Mouse (Mus musculus): ENCODE results near the gene Fcer1g.

Gene Fcer1g

DNA sequence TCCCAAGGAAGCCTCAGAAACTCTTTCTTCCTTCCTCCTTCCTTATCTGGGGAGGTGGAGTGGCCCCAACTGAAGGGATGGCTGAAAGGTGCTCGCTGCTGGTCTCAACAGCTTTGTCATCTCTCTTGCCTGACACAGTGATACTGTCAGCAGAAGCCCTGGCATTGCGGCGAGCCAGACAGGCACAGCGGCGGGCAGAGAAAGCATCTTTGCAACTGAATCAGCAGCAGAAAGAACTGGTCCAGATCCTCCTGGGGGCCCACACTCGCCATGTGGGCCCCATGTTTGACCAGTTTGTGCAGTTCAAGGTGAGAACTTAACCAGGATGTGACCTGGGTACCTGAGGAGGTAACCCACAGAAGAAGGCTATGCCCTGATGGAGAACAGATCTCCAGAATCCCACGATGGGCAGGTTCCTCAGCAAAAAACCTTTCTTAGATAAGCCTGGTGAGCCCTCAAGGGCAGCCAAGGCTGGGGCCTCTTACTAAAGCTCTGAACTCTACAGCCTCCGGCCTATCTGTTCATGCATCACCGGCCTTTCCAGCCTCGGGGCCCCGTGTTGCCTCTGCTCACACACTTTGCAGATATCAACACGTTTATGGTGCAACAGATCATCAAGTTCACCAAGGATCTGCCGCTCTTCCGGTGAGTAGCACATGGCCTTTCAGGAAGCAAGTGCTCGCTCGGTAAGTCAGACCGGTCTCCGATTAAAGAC, 17.8 kb downstream of the Fcer1g start:
- no peak for DNase-seq (ENCODE audit: low spot score in 2 of 2)

DNA sequence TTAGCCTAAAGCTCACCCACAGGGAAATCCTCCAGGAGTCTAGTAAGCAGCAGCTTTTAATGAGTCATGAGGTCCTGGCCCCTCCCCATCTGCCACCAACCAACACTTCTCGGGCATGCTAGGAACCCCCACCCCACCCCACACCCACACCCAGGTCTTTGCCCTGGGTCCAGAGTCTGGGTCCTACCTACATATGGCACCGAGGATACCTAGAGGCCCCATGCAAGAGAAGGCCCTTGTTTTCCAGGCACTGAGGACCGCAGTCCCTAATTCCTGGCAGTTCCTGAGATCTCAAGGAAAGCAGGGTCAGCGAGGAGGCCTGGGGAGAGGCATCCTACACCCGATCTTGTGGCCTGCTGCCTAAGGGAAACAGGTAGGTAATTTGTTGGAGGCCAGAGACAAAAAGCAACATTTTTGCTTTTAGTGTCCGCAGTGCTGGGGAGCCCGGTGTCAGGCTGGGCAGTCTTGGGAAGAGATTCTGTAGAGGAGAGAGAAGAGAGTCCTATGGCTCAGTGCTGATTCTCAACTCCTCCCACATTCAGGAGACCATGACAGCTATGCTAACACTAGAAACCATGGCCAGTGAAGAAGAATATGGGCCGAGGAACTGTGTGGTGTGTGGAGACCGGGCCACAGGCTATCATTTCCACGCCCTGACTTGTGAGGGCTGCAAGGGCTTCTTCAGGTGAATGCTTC, 20.2 kb downstream of the Fcer1g start, which contains the start of gene Nr1i3:
Nr1i3 (plus strand) TSS at position 170 of the 696 bp plus-strand sequence.
- no peak for DNase-seq (ENCODE audit: low spot score in 2 of 2)

DNA sequence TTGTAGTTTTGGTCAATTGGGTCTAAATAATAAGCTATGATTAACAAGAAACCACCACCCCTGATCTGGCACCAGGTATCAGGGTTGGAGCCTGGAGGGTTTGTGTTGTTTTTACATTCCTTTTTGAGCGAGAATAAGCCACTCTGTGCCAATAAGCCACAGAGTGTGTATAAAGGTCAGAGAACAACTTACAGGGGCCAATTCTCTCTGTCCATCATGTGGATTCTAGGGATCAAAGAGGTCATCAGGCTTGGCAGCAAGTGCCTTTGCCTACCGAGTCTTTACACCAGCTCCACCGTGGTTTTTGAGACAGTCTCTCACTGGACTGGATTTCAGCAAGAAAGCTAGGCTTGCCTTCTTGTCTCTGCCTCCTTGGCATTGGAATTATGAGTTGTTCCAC, 21.3 kb downstream of the Fcer1g start:
- no peak for DNase-seq (ENCODE audit: low spot score in 2 of 2)

- no peak for DNase-seq (ENCODE audit: low spot score in 2 of 2)
Observed at GRCm38 (mm10) chr1:171209409-171209808, 24.8 kb downstream of the Fcer1g start.

- no peak for DNase-seq (ENCODE audit: low spot score in 2 of 2)
Observed at GRCm38 (mm10) chr1:171205704-171206493, 28.3 kb downstream of the Fcer1g start.

DNA sequence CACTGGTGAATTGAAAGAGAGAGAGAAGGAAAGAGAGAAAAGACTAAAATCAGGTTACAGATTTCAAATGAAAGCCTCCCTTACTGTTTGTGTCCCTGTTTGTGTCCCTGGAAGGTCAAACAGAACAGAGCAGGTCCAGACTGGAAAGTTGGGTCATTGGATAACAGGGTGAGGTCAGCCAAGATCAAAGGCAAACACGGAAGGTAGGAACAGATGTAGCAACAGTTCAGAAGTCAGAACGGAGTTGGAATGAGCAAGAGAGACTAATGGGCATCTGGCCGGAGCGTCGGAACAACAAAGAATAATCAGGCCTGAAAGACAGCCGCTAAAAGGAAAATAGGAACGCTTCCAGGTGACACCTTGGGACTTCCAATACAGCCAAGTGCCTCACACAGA, 29.9 kb downstream of the Fcer1g start:
- no peak for DNase-seq (ENCODE audit: low spot score in 2 of 2)

DNA sequence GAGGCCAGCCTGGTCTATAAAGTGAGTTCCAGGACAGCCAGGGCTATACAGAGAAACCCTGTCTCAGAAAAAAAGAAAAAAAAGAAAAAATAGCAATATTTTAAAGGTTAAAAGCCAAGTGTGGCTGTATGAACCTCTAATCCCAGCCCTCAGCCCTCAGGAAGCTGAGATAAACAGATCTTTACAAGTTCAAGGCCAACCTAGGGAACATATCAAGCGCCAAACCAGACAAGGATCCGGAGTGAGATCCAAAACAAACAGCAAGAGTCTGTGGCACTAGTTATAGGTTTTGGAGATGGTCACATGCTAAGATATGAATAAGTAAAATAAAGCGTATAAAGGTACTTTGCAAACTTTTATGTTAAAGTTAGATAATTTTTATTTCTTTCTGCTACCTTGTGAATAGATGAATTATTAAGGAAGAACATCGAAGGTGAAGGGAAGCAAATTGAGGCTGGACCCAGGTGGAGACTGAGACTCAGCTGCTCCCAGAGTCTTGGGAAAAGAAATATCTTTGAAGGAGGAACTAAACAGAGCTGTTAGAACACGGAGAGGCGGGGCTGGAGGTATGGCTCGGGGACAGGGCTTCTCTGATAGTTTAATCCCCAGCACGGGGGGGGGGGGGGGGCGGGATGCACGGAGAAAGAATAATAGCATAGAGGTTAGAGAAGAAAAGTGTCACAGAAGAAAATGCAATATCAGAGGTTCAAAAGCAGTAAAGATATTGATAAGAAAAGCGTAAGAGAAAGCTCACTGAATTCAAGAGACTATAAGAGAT, 30.5 kb downstream of the Fcer1g start:
- no peak for DNase-seq (ENCODE audit: low spot score in 2 of 2)

GRCm38 (mm10) chr1:171200769-171201168, 33.4 kb downstream of the Fcer1g start:
- no peak for DNase-seq (ENCODE audit: low spot score in 2 of 2)

DNA sequence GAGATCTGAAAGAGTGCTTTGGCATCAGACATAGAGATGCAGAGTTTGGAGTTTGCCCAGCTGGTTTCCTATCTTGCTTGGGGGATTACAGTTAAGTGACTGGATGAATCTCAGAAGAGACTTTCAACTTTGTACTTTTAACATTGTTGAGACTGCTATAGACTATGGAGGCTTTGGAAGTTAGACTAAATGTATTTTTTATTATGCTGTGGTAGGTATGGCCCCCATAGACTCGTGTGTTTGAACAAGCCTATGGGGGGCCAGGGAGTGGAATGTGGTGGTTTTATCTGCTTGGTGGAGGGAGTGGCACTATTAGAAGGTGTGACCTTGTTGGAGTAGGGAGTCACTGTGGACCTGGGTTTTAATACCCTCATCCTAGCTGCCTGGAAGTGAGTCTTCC, 34.6 kb downstream of the Fcer1g start:
- DNase-seq (ENCODE audit: low spot score in 2 of 2): no peak

GRCm38 (mm10) chr1:171195887-171196397, 38.2 kb downstream of the Fcer1g start, which contains the start of gene Pcp4l1:
Gene Pcp4l1 (minus strand): TSS chr1:171196268.
- no peak for DNase-seq (ENCODE audit: low spot score in 2 of 2)

DNA sequence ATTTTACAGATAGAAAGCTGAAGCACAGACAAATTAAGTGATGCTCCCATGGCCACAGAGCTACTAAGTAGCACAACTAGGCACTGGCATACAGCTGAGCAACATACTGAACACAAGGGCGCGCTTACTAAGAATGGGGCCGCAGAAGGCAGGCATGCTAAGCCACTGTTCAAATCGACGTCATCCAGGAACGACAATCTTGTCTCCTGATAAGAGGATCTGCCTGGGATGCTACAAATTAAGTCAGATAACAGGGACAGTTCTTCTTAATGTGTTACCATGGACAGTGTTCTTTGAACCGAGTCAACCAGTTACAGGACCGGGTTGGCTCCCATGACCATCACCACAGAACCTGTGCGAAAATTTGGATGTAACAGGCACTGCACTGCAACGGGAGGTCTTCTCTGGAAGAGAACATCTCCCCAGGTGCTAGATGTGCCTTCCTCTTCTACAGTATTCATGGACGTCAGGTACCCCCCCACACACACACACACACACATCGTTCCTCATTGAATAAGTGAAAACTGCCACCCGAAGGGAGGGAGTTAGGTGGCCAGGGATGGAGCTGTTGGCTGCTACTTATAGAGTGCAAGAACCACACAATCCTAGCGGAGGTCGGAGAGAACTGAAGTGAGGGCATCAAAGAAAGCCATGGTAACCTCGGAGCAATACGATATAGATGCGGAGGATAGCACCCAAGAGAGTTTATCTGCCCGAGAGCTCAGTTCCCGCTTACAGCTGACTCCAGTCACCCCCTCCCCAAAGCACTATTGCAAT, 38.9 kb downstream of the Fcer1g start:
- no peak for DNase-seq (ENCODE audit: low spot score in 2 of 2)

DNA sequence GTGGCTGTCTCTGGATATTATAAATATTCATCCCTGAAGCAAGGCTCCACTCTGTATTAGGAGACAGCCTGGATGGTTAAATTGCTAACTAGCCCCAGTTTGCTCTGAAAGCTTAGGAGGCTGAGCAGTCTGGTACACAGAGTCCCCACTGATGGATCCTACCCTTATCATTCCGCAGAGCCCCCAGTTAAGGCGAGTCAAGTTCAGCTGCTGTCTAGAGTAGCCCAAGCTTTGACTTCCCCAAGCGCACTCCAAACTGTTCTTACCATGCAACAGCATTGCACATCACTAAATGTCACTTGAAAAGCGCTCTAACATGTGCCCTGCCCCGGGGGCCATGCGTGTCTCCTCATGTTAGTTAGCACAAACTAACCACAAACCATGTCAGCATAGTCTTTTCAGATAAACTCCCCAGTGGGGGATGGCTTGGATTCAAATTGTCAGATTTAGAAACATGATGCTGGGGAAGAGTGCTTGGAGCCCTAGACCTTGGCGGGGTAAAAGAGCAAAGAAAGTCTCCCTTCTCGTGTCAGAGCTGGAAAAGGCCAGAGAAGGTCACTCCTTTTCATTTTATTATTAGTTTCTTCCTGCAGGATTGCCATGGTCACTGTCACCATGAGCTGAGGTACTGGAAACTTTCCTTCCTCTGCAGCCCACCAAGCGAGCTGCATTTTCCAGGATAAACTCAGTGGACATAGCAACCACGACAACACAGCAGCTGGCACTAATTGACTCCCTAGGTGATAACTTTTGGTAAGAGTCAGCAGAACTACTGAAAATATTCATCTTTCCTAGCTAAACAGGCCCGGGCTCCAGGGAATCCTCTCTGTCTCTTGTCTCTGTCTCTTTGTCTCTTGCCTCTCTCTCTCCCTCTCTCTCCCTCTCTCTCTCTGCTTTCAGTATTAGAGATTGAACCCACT, 40.0 kb downstream of the Fcer1g start:
- no peak for DNase-seq (ENCODE audit: low spot score in 2 of 2)

DNA sequence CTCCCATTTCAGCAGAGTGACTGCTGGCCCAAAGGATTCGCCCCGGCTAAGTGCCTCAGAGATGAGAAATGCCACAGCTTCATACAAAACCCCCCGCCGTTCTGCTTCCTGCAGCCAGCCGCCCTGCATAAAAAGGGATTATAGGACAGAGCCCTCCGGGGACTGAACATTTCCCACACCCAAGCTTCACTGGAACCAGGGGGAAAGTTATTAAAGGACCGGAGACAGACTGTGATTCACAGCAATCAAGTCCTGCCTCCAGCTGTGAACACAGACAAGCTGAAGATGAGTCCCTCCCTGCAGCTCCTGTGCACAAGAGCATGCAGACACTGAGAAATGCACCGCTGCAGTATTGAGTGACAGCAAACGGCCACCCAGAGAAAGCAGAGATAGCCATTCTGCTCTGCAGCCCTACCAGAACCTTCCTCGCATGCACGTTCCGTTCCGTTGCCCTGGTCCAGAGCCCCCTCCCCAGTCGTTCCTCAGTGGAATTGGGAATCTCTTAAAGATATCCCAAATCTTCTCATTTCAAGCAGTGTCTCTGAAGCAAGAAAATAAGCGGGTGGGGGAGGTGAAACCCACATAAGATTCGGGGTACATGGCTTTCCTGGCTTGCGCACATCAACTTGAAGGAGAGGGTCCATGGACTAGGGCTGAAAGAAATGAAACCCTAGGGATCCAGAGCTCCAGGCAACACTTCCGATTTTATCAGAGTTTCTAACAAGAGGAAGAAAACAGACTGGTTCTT, 40.9 kb downstream of the Fcer1g start:
- no peak for DNase-seq (ENCODE audit: low spot score in 2 of 2)

GRCm38 (mm10) chr1:171192283-171192682, 41.9 kb downstream of the Fcer1g start:
- no peak for DNase-seq (ENCODE audit: low spot score in 2 of 2)

- no peak for DNase-seq (ENCODE audit: low spot score in 2 of 2)
Observed at GRCm38 (mm10) chr1:171190832-171191231, 43.3 kb downstream of the Fcer1g start.

DNA sequence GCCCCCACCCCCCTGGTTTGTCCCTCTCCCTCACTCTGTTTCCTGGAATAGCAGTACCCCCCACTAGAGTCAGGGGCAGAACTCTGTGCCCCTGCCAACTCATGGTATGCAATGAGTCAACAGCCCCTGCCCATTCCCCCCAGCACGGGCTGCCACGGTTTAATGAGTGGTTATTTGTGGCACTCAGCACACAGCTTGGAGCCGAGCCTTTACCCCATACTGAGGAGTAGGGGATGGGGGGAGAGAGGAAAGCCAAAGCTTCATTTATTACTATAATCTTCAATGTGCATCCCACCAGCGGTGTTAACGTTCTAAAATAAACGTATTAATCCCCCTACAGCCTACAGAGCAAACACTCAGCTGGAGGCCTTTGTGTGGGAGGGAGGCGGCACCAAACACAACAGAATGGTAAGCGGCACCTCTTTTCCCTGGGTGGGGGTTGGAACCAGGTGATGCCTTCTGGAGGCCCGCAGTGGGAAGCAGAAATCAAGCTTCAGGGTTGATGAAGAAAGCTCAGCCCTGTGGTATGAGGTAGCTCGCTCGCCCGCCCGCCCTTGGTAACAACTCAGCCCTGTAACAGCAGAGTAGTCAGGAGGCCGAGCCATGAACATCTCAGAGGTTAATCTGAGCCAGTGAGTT, 44.6 kb downstream of the Fcer1g start:
- no peak for DNase-seq (ENCODE audit: low spot score in 2 of 2)

- no peak for DNase-seq (ENCODE audit: low spot score in 2 of 2)
Observed at GRCm38 (mm10) chr1:171189046-171189445, 45.1 kb downstream of the Fcer1g start.

All from thymus, postnatal 10 days (tissue).